Mouse (Mus musculus) midbrain, embryonic 11.5 days (tissue): Measurements from ENCODE around the gene AW822073. TPM values are rescaled to one million over a fixed set of nuclear protein-coding genes. Genes with fewer than 3 reads are reported as not detected.
"Not testable (repeated sequence)": the region's sequence is repeated elsewhere in the genome, so short reads cannot be mapped to it uniquely, and the experiment has no call there.

Source experiments
- ATAC-seq: fragments of 200-750 bp; cut with Nextera tagmentation; 2 replicates; pipeline ENCODE4 v1.8.0; 2017; ENCODE audit warnings: moderate TSS enrichment, moderate library complexity; ENCODE audit not compliant: low FRiP score
- DNase-seq: peaks from one replicate; pipeline ENCODE4 v3.0.0; 2015; ENCODE audit warnings: low spot score; ENCODE audit errors: missing footprints
- H3K27ac ChIP-seq: fragments of 300-500 bp; sonication (generic); 2 replicates; pipeline ENCODE4 v1.5.1; 2014; ENCODE audit warnings: low read depth, low read length
- H3K27me3 ChIP-seq: fragments of 300-500 bp; sonication (generic); 2 replicates; pipeline ENCODE4 v1.6.1; 2014; ENCODE audit warnings: mild to moderate bottlenecking, low read length, moderate library complexity, mixed read lengths; ENCODE audit not compliant: control insufficient read depth, insufficient read depth
- H3K36me3 ChIP-seq: fragments of 300-500 bp; sonication (generic); 2 replicates; pipeline ENCODE4 v1.6.1; 2014; ENCODE audit warnings: mild to moderate bottlenecking, low read length, moderate library complexity, mixed read lengths; ENCODE audit not compliant: control insufficient read depth, insufficient read depth
- H3K4me1 ChIP-seq: fragments of 300-500 bp; sonication (generic); 2 replicates; pipeline ENCODE4 v1.6.1; 2014; ENCODE audit warnings: low read length; ENCODE audit not compliant: control insufficient read depth, insufficient read depth
- H3K4me2 ChIP-seq: fragments of 300-500 bp; sonication (generic); 2 replicates; pipeline ENCODE4 v1.6.1; 2014; ENCODE audit warnings: mild to moderate bottlenecking, moderate library complexity
- H3K4me3 ChIP-seq: fragments of 300-500 bp; sonication (generic); 2 replicates; pipeline ENCODE4 v1.5.1; 2014; ENCODE audit warnings: low read depth, low read length
- H3K9ac ChIP-seq: fragments of 300-500 bp; sonication (generic); 2 replicates; pipeline ENCODE4 v1.6.1; 2014; ENCODE audit warnings: low read length
- H3K9me3 ChIP-seq: fragments of 300-500 bp; sonication (generic); 2 replicates; pipeline ENCODE4 v1.6.1; 2016; ENCODE audit warnings: low read length; ENCODE audit not compliant: control insufficient read depth
- WGBS: fragments of 180-500 bp; shearing (Covaris S2); extraction: QIAGEN DNeasy Blood & Tissue Kit; methylation state at CpG from one replicate; pipeline ENCODE4 v1.1.7; 2014; 5-methylcytosine and 5-hydroxymethylcytosine counted together
- polyA plus RNA-seq: library from polyadenylated mRNA; unstranded; fragments of >200 nt; fragmentation: Nextera tagmentation; extraction: Ambion mirVana; gene quantifications from 2 replicates; pipeline ENCODE4 v1.2.1, GENCODE M21; 2014

The AW822073 gene
- not detected in 2 replicates for polyA plus RNA-seq

DNA sequence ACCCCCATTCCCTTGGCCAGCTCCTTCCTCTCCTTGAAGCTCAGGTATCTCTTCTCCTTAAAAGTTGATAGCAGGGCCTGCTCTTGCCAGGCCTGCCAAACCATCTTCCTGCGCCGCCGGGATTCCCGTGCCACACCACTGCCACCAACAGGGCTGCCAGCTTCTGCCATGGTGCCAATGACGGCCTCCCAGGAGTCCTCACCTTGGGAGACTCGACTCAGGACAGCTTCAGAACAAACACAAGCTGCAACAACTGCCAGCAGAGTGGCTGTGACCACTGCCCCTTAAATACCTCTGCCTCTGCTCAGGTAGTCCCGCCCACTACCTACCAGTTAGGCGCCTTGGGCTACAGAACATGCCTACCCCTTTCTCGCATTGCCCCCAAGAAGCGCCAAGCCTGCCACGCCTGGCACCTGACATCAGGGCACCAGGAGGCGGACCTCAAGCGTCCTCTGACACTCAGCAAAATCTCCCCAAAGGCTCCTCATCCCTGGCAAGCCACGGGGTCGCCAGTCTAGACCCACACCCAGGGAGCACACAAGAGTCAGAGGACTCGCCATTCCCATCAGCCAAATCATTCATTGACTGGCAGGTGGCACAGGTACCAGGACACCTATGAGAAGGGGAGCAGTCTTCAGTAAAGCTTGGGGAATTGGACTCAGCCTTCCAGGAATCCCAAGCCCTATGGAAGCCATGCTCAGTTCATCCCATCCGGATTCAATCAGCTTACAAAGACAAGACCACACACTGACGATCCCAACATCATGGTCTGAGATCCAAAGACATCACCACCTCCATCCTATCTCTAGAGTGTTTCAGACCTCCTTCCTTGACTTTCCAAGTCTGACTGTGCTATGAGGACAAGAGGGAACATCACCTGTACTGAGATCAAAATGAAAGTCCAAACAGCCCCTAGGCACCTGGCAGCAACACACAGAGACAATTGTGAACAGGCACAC, at the start of gene AW822073:
Gene AW822073, minus strand, starts transcription at position 104 of the 959 bp plus-strand sequence.
- peak; percentile 72 for DNase-seq
- H3K27me3 ChIP-seq = not testable (repeated sequence)

GRCm38 (mm10) chr10:58258466-58258865, 33.7 kb upstream of the AW822073 start:
- 84% methylated on average over 5 of the region's 5 CpGs for WGBS
- Histone ChIP-seq H3K4me3 (no peak overlapping the region), H3K4me2 (no peak overlapping the region), H3K27ac (no peak overlapping the region), H3K9ac (no peak overlapping the region), H3K27me3 (no peaks in the 10 kb centered on the region), H3K36me3 (peaks cover 5% of the 10 kb centered on the region; the same call in 1 of the 2 replicates), H3K9me3 (no peaks in the 10 kb centered on the region), H3K4me1 (peaks cover 9% of the 10 kb centered on the region; the same call in 1 of the 2 replicates)
- no peak for ATAC-seq
- no peak for DNase-seq

More for the DNA sequence above, at the start of gene AW822073:
- 87% methylated on average over 16 of the region's 18 CpGs for WGBS
- not testable (repeated sequence) for H3K27ac ChIP-seq, H3K9ac ChIP-seq, H3K4me2 ChIP-seq, H3K4me3 ChIP-seq, H3K9me3 ChIP-seq, ATAC-seq, H3K4me1 ChIP-seq, H3K36me3 ChIP-seq

GRCm38 (mm10) chr10:58255954-58256353, 31.2 kb upstream of the AW822073 start:
- peaks cover 2% of the 10 kb centered on the region; the same call in 1 of the 2 replicates for H3K36me3 ChIP-seq
- H3K4me2 ChIP-seq = peak overlapping the region; percentile 63
- no peaks in the 10 kb centered on the region for H3K27me3 ChIP-seq
- no peaks in the 10 kb centered on the region for H3K9me3 ChIP-seq
- H3K4me1 ChIP-seq = peaks cover 9% of the 10 kb centered on the region; the same call in 1 of the 2 replicates
- no peak for ATAC-seq
- H3K4me3 ChIP-seq = peak overlapping the region; percentile 80
- H3K27ac ChIP-seq = no peak overlapping the region
- H3K9ac ChIP-seq = peak overlapping the region; percentile 84; the same call in 1 of the 2 replicates
- WGBS = 13% methylated on average over 4 of the region's 4 CpGs
- DNase-seq = peak; percentile 88

- WGBS = under 1% methylated on average over 53 of the region's 58 CpGs
- peak within 1 kb of the TSS; percentile 61 for H3K27ac ChIP-seq
Measured at GRCm38 (mm10) chr10:58255213-58255892, 30.6 kb upstream of the AW822073 start, which contains the start of gene Gcc2. TSS of gene Gcc2 (plus strand) at chr10:58255497.

GRCm38 (mm10) chr10:58254635-58255175, 30.0 kb upstream of the AW822073 start:
- 39% methylated on average over 6 of the region's 6 CpGs for WGBS
- no peaks in the 10 kb centered on the region for H3K9me3 ChIP-seq
- peak overlapping the region; percentile 63 for H3K4me2 ChIP-seq
- H3K36me3 ChIP-seq = no peaks in the 10 kb centered on the region
- ATAC-seq (peak; percentile 57), DNase-seq (no peak)
- no peaks in the 10 kb centered on the region for H3K27me3 ChIP-seq
- H3K9ac ChIP-seq = peak overlapping the region; percentile 31; the same call in 1 of the 2 replicates
- no peak overlapping the region for H3K27ac ChIP-seq
- H3K4me1 ChIP-seq = peaks cover 9% of the 10 kb centered on the region; the same call in 1 of the 2 replicates
- H3K4me3 ChIP-seq = peak overlapping the region; percentile 80

More at GRCm38 (mm10) chr10:58255213-58255892, 30.6 kb upstream of the AW822073 start, which contains the start of gene Gcc2:
- peaks cover 2% of the 10 kb centered on the region; the same call in 1 of the 2 replicates for H3K36me3 ChIP-seq
- H3K9me3 ChIP-seq = no peaks in the 10 kb centered on the region
- peak within 1 kb of the TSS; percentile 80 for H3K4me3 ChIP-seq
- ATAC-seq (peak; percentile 98), DNase-seq (peak; percentile 98)
- peaks cover 9% of the 10 kb centered on the region; the same call in 1 of the 2 replicates for H3K4me1 ChIP-seq
- peak within 1 kb of the TSS; percentile 63 for H3K4me2 ChIP-seq
- H3K9ac ChIP-seq = peak within 1 kb of the TSS; percentile 84
- H3K27me3 ChIP-seq = no peaks in the 10 kb centered on the region

DNA sequence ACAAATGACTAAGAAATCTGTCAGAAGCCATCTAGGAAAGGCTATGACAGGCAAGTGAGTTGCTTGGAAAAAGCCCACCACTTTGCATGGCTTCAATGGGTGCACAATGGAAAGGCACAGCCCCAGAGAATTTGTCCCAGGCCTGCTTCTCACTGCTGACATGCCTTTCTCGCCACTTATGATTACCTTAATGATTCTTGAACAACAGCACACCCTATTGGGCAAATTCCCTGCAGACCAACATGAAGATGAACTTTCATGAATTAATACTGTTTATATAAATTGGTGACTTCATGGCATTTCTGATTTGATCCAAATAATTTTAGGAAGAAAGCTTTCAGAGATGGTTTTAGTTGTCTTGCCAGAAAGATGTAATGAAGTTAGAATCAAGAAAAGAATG, 24.8 kb upstream of the AW822073 start:
- no peaks in the 10 kb centered on the region for H3K9me3 ChIP-seq
- no peak overlapping the region for H3K27ac ChIP-seq
- H3K4me2 ChIP-seq = no peak overlapping the region
- ATAC-seq (no peak), DNase-seq (no peak)
- no peaks in the 10 kb centered on the region for H3K27me3 ChIP-seq
- no peak overlapping the region for H3K4me3 ChIP-seq
- WGBS = 29% methylated on average over 1 of the region's 1 CpGs
- H3K4me1 ChIP-seq = no peaks in the 10 kb centered on the region
- no peak overlapping the region for H3K9ac ChIP-seq
- H3K36me3 ChIP-seq = no peaks in the 10 kb centered on the region

DNA sequence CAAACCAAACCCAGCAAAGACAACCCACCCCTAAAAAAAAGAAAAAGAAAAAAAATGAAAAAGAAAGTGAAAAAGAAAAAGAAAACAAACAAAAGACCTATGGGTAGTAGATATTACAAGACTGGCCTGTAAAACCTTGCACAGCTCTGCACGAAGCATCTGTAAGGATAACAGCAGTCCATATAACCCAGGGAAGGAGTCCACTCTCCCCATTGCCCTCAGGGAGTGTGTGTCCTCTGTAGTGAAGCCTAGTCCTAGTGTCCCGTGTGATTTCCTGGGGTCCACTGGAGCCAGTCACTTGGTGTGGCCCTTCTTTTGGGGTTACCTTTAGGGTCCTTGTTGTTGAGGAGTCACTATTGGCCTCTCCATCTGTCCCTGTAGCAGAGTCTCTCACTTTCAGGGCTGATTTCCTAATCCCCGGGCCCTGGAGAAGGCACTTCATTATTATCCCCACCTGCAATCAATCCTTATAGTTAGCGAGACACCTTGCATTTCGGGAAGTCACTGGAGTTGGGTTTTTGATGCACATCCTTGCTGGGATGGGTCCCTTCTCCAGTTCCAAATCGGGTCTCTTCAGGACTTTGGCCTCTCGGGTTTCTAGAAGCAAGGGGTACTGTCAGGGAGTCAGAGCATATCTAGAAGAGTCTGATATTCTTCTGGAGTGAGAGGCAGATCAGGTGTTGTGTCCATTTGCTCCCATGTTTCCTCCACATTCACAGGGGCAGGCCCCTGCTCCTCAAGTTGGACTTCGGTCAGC, 14.4 kb upstream of the AW822073 start:
- H3K9ac ChIP-seq, H3K36me3 ChIP-seq, H3K9me3 ChIP-seq, H3K27ac ChIP-seq, H3K4me1 ChIP-seq, H3K4me2 ChIP-seq, H3K4me3 ChIP-seq, H3K27me3 ChIP-seq: not testable (repeated sequence)
- 85% methylated on average over 7 of the region's 8 CpGs for WGBS
- ATAC-seq = peak; percentile 88
- peak; percentile 88 for DNase-seq

GRCm38 (mm10) chr10:58236613-58237012, 11.9 kb upstream of the AW822073 start, which contains the start of gene Gm4981:
TSS of gene Gm4981 (minus strand) at chr10:58236701.
- WGBS = 82% methylated on average over 10 of the region's 10 CpGs

More at GRCm38 (mm10) chr10:58236613-58237012, 11.9 kb upstream of the AW822073 start, which contains the start of gene Gm4981:
- ATAC-seq (no peak), DNase-seq (no peak)
- Histone ChIP-seq H3K27me3 (no peaks in the 10 kb centered on the region), H3K4me3 (no peak within 1 kb of the TSS), H3K36me3 (no peaks in the 10 kb centered on the region), H3K9ac (no peak within 1 kb of the TSS), H3K9me3 (peaks cover 8% of the 10 kb centered on the region), H3K4me2 (no peak within 1 kb of the TSS), H3K27ac (no peak within 1 kb of the TSS), H3K4me1 (no peaks in the 10 kb centered on the region)
